In genomic region chr7:80832996-80833650, GRCm38 (mm10) we compare ENCODE assay signal across 8 mouse cellular contexts. TPM values are rescaled to one million over a fixed set of nuclear protein-coding genes. Genes with fewer than 3 reads are reported as not detected.
DNase-seq lines count a peak whose midpoint lies in the region; ATAC-seq and TF ChIP-seq lines count a peak whose summit lies in the region.
"Not testable (repeated sequence)": the region's sequence is repeated elsewhere in the genome, so short reads cannot be mapped to it uniquely, and the experiment has no call there.

No protein-coding gene starts in this region.

- peak; percentile 95 for DNase-seq in MEL (ENCODE audit: low read depth, low spot score)
- peak; percentile 79 for DNase-seq in embryo, embryonic 10 days (ENCODE audit: low spot score)
- peak; percentile 17 to 33 for DNase-seq in left cerebral cortex, postnatal 25 days (ENCODE audit: low spot score in 2 of 2)
- peak; percentile 81 for DNase-seq in lung, postnatal 36 days
- DNase-seq in ovary, adult 18-20 months (ENCODE audit: low spot score): peak; percentile 29
- DNase-seq in thymus, postnatal 10 days (ENCODE audit: low spot score in 2 of 2): peak; percentile 88 to 93

- not testable (repeated sequence) for TF ChIP-seq EP300 in MEL (IDR thresholded peaks at IDR 0.05; ENCODE audit: low read depth in 1 of 2, low read length in 2 of 2)

- peak overlapping the region; percentile 43 for H3K27ac ChIP-seq in MEL (ENCODE audit: control insufficient read depth, low read depth, low read length)
- H3K27ac ChIP-seq in hindbrain, embryonic 16.5 days (ENCODE audit: low read depth, low read length): not testable (repeated sequence)

- WGBS in hindbrain, embryonic 16.5 days: 22% methylated on average over 13 of the region's 14 CpGs

- H3K4me3 ChIP-seq in MEL (ENCODE audit: control insufficient read depth in 1 of 2, insufficient read depth in 1 of 2, low read depth in 2 of 2, low read length in 2 of 2): peak overlapping the region; percentile 44 to 56
- H3K4me3 ChIP-seq in hindbrain, embryonic 16.5 days (ENCODE audit: low read length): not testable (repeated sequence)

- H3K36me3 ChIP-seq in MEL (ENCODE audit: control insufficient read depth in 1 of 2, insufficient read depth in 2 of 2, low read length in 2 of 2): peaks cover 0 to 20% of the 10 kb centered on the region in 2 experiments; a peak in 2 of 4 replicates
- not testable (repeated sequence) for H3K36me3 ChIP-seq in hindbrain, embryonic 16.5 days (ENCODE audit: control insufficient read depth, insufficient read depth, low read length)

- H3K27me3 ChIP-seq in MEL (ENCODE audit: control insufficient read depth in 1 of 2, insufficient read depth in 2 of 2, low read length in 2 of 2); hindbrain, embryonic 16.5 days (replicated peaks; ENCODE audit: control insufficient read depth, insufficient read depth, low read length): not testable (repeated sequence)

- not testable (repeated sequence) for H3K79me2 ChIP-seq in MEL (ENCODE audit: control insufficient read depth, insufficient read depth, low read length, poor library complexity)

- H3K4me1 ChIP-seq in MEL (ENCODE audit: control insufficient read depth in 1 of 2, insufficient read depth in 2 of 2, low read length in 2 of 2): peaks cover 7 to 22% of the 10 kb centered on the region in 2 experiments
- not testable (repeated sequence) for H3K4me1 ChIP-seq in hindbrain, embryonic 16.5 days (ENCODE audit: control insufficient read depth, insufficient read depth, low read depth, low read length)

- H3K9ac ChIP-seq in MEL (ENCODE audit: control insufficient read depth, low read depth, low read length, poor library complexity, severe bottlenecking): peak overlapping the region; percentile 37
- H3K9ac ChIP-seq in hindbrain, embryonic 16.5 days (ENCODE audit: low read depth, low read length): not testable (repeated sequence)

- TF ChIP-seq POLR2A in MEL (IDR thresholded peaks at IDR 0.05; ENCODE audit: control insufficient read depth in 1 of 2, insufficient read depth in 1 of 2, low read depth in 1 of 2, low read length in 2 of 2, poor library complexity in 1 of 2): peak in 1 of 2 experiments; percentile 65; a peak in 2 of 4 replicates

- ATAC-seq in granulocyte monocyte progenitor cell, adult 5-6 weeks (replicated peaks; ENCODE audit: poor library complexity, severe bottlenecking): peak; percentile 50
- not testable (repeated sequence) for ATAC-seq in hindbrain, embryonic 16.5 days

- peak; percentile 5 to 14 (median 12); a peak in 1 of 6 replicates for TF ChIP-seq CTCF in MEL (IDR thresholded peaks at IDR 0.05 in 2 of 3, conservative IDR thresholded peaks at IDR 0.05 in 1 of 3; ENCODE audit: control insufficient read depth in 1 of 3, insufficient read depth in 1 of 3, low read depth in 2 of 3, low read length in 3 of 3, poor library complexity in 1 of 3, severe bottlenecking in 1 of 3)

- H3K4me2 ChIP-seq in hindbrain, embryonic 16.5 days (ENCODE audit: low read length): peak overlapping the region; percentile 29

- intact Hi-C loops in left cerebral cortex, postnatal 25 days (cut with DNase I): not testable (repeated sequence)

- not testable (repeated sequence) for H3K9me3 ChIP-seq in MEL (replicated peaks; ENCODE audit: insufficient read depth, low read length); hindbrain, embryonic 16.5 days (ENCODE audit: control insufficient read depth, low read length)

- TF ChIP-seq RAD21 in MEL (IDR thresholded peaks at IDR 0.05; ENCODE audit: low read depth, low read length): not testable (repeated sequence)

TF ChIP-seq in MEL, 35 proteins besides CTCF, POLR2A, EP300 and RAD21:
- peak; percentile 47 for TF ChIP-seq HCFC1 (IDR thresholded peaks at IDR 0.05; ENCODE audit: low read depth, low read length)
- peak; percentile 60; the same call in 1 of the 2 replicates for TF ChIP-seq ZMIZ1 (IDR thresholded peaks at IDR 0.05; ENCODE audit: low read depth, low read length)
- peak; percentile 16; the same call in 1 of the 2 replicates for TF ChIP-seq MAZ (IDR thresholded peaks at IDR 0.05; ENCODE audit: low read depth, low read length)
- peak; percentile 49; the same call in 1 of the 2 replicates for TF ChIP-seq MYC (IDR thresholded peaks at IDR 0.05; ENCODE audit: low read depth, low read length)
- TF ChIP-seq NELFE (IDR thresholded peaks at IDR 0.05; ENCODE audit: low read depth, low read length): peak; percentile 69
- TF ChIP-seq MXI1 (IDR thresholded peaks at IDR 0.05; ENCODE audit: low read depth, low read length): peak; percentile 61
- peak; percentile 37; the same call in 1 of the 2 replicates for TF ChIP-seq MAX (IDR thresholded peaks at IDR 0.05; ENCODE audit: low read length)
- peak; percentile 78 for TF ChIP-seq TBP (IDR thresholded peaks at IDR 0.05; ENCODE audit: low read depth, low read length)
- TF ChIP-seq POLR2AphosphoS2 (IDR thresholded peaks at IDR 0.05; ENCODE audit: low read length): 0 out of 2 replicates have a peak, but pooled peaks have one; percentile 8
- peak; percentile 46; the same call in 1 of the 2 replicates for TF ChIP-seq RCOR1 (IDR thresholded peaks at IDR 0.05; ENCODE audit: low read depth, low read length)
- TF ChIP-seq ZNF384 (IDR thresholded peaks at IDR 0.05; ENCODE audit: low read depth, low read length): peak; percentile 61

RNA-seq across cellular contexts. Expression of gene Iqgap1, which starts 7.3 kb away (rescaled TPM):
- total RNA-seq in MEL (2012; rRNA removed): 20.6 and 29.4 TPM in 2 replicates
- polyA plus RNA-seq in MEL (2012; ENCODE audit: insufficient read depth in 1 of 2, insufficient read length in 2 of 2, low read depth in 1 of 2, low replicate concordance in 2 of 2, missing spikeins in 1 of 2): 10 to 100 TPM; 58.8 to 87.9 TPM
- total RNA-seq in granulocyte monocyte progenitor cell, adult 5-6 weeks (2014; fragmentation: Nextera tagmentation): 89.6 and 92.9 TPM in 2 replicates
- 85.5 and 95.4 TPM in 2 replicates for total RNA-seq in granulocyte monocyte progenitor cell, adult 5-6 weeks (2017)
- 19.2 and 20.7 TPM in 2 replicates for polyA plus RNA-seq in hindbrain, embryonic 16.5 days (2015; fragmentation: Nextera tagmentation; extraction: Ambion mirVana)
- 10 to 100 TPM; 20.3 to 22.0 TPM for total RNA-seq in left cerebral cortex, postnatal 25 days (2021)

RNA-seq across cellular contexts. Expression of gene Zscan2, which starts 27.6 kb away (rescaled TPM):
- total RNA-seq in MEL (2012; rRNA removed): 1.1 and 1.2 TPM in 2 replicates
- polyA plus RNA-seq in MEL (2012; ENCODE audit: insufficient read depth in 1 of 2, insufficient read length in 2 of 2, low read depth in 1 of 2, low replicate concordance in 2 of 2, missing spikeins in 1 of 2): 1 to 10 TPM in 1 of 2 experiments, not detected in 1; 2.4 TPM
- 5.5 and 6.4 TPM in 2 replicates for total RNA-seq in granulocyte monocyte progenitor cell, adult 5-6 weeks (2014; fragmentation: Nextera tagmentation)
- total RNA-seq in granulocyte monocyte progenitor cell, adult 5-6 weeks (2017): 5.6 and 6.9 TPM in 2 replicates
- polyA plus RNA-seq in hindbrain, embryonic 16.5 days (2015; fragmentation: Nextera tagmentation; extraction: Ambion mirVana): 3.3 and 3.4 TPM in 2 replicates
- total RNA-seq in left cerebral cortex, postnatal 25 days (2021): 10 to 100 TPM; 11.5 to 15.5 TPM

Comparison
In these comparisons a context has a peak if more than half of its experiments do, and no peak if none do; other contexts are left out.
1. DNase-seq: peak in every context shown above with its lines; median percentile 95 in MEL; 90 in thymus, postnatal 10 days; 81 in lung, postnatal 36 days; 79 in embryo, embryonic 10 days; 29 in ovary, adult 18-20 months; 25 in left cerebral cortex, postnatal 25 days.